Mouse (Mus musculus) megakaryocyte, embryonic 14.5 days (primary cell): Measurements from ENCODE around the gene Wdfy1. TPM values are rescaled to one million over a fixed set of nuclear protein-coding genes. Genes with fewer than 3 reads are reported as not detected.

ENCODE experiments used
- H3K27me3 ChIP-seq: replicated peaks from 2 replicates; pipeline ENCODE3; 2012; ENCODE audit warnings: inconsistent platforms
- H3K36me3 ChIP-seq: replicated peaks from 2 replicates; pipeline ENCODE3; 2012; ENCODE audit warnings: low read length, inconsistent platforms, mixed read lengths
- H3K4me1 ChIP-seq: 2 replicates; pipeline ENCODE4 v1.6.1; 2012; ENCODE audit warnings: inconsistent platforms
- H3K4me3 ChIP-seq: replicated peaks from 2 replicates; pipeline ENCODE3; 2012; ENCODE audit warnings: moderate library complexity, mild to moderate bottlenecking, inconsistent platforms
- H3K9me3 ChIP-seq: 2 replicates; pipeline ENCODE4 v1.6.1; 2012; ENCODE audit warnings: inconsistent platforms
- FLI1 ChIP-seq: IDR thresholded peaks from 2 replicates; pipeline ENCODE4 v1.6.1; 2012; ENCODE audit warnings: low read length, inconsistent platforms, mixed read lengths
- GATA1 ChIP-seq: IDR thresholded peaks from 3 replicates; pipeline ENCODE4 v1.6.1; 2012; ENCODE audit warnings: mixed read lengths, low read length, inconsistent platforms, borderline replicate concordance
- polyA plus RNA-seq: library from polyadenylated mRNA; stranded (reverse); fragments of >175 nt; gene quantifications from 2 replicates; pipeline ENCODE4 v1.2.3, GENCODE M21; 2012; ENCODE audit warnings: low replicate concordance; ENCODE audit not compliant: insufficient read depth

Wdfy1 gene
- polyA plus RNA-seq, 1 experiment = 98.6 TPM

GRCm38 (mm10) chr1:79797084-79797483 lies 21.1 kb upstream of the Wdfy1 start:
- Histone ChIP-seq H3K4me3 (peak overlapping the region; percentile 28), H3K36me3 (peaks cover 87% of the 10 kb centered on the region), H3K4me1 (peaks cover 53% of the 10 kb centered on the region), H3K27me3 (no peaks in the 10 kb centered on the region), H3K9me3 (peaks cover 6% of the 10 kb centered on the region; the same call in 1 of the 2 replicates)
- TF ChIP-seq FLI1 (no peak), GATA1 (no peak)

DNA sequence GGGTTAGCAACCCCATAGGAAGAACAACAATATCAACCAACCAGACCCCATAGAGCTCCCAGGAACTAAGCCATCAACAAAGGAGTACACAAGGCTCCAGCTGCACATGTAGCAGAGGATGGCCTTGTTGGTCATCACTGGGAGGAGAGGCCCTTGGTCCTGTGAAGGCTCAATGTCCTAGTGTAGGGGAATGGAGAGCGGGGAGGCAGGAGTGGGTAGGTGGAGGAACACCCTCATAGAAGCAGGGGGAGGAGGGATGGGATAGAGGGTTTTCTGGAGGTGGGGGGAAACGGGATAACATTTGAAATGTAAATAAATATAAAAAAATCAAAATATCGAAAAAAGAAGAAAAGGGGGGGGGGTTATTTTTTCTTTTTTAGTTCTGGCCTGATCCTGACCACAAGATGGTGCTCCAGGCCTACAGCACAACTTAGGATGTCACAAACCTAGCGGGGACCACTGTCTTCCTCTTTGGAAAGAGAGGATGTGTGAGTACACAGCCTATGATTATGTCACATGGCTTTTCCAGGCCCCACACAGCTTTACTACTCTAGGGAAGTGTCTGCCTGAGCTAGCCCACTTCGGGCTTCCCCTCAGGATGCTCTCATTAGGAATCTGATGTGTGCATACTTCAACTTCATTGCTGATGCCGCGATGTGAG lies 10.5 kb upstream of the Wdfy1 start:
- Histone ChIP-seq H3K4me1 (peaks cover 54% of the 10 kb centered on the region), H3K27me3 (no peaks in the 10 kb centered on the region)
- TF ChIP-seq GATA1 (no peak), FLI1 (no peak)

DNA sequence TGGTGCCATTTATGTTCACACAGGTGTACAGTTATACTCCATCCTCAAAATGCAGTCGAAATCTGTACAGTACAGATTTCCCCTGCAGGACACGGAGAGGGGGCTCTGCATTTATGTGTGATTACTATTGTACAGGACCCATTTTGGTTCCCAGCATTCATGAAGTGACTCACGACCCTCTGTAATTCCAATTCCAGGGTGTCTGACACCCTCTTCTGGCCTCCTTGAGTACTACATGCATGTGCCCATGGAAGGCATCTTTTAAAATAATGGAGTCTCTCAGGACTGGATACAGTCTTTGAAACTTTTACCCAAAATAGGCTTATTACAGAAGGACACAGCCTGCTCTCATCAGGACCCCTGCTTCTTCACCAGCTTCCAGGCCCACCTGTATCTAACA lies 6.5 kb upstream of the Wdfy1 start:
- no peaks in the 10 kb centered on the region for H3K27me3 ChIP-seq
- H3K36me3 ChIP-seq = peaks cover 68% of the 10 kb centered on the region
- H3K9me3 ChIP-seq = 0 out of 2 replicates have a peak, but pooled peaks cover 3% of the 10 kb centered on the region
- no peak overlapping the region for H3K4me3 ChIP-seq
- H3K4me1 ChIP-seq = peaks cover 45% of the 10 kb centered on the region
- TF ChIP-seq FLI1 = no peak
- TF ChIP-seq GATA1 = no peak

More for the DNA sequence above, 10.5 kb upstream of the Wdfy1 start:
- H3K9me3 ChIP-seq = 0 out of 2 replicates have a peak, but pooled peaks cover 3% of the 10 kb centered on the region
- H3K4me3 ChIP-seq = no peak overlapping the region
- H3K36me3 ChIP-seq = peaks cover 28% of the 10 kb centered on the region

DNA sequence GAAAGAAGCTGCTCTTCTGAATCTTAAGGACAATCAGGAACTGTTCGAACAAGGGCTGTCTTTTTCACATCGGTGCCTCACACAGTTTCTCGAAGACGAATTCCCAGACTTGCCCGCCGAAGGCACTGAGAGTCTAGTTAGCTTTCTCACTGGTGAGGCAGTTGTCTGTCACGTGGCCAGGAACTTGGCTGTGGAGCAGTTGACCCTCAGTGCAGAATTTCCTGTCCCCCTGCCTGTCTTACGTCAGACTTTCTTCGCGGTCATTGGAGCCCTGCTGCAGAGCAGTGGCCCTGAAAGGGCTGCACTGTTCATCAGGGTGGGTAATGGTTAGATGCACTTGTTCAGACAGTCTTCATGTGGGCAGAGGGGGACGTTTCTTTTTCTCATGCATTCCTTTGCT lies 2.1 kb upstream of the Wdfy1 start:
- peaks cover 33% of the 10 kb centered on the region for H3K4me1 ChIP-seq
- H3K36me3 ChIP-seq = peaks cover 56% of the 10 kb centered on the region
- H3K9me3 ChIP-seq = 0 out of 2 replicates have a peak, but pooled peaks cover 3% of the 10 kb centered on the region
- no peak for TF ChIP-seq GATA1
- TF ChIP-seq FLI1 = no peak
- no peak overlapping the region for H3K4me3 ChIP-seq
- H3K27me3 ChIP-seq = no peaks in the 10 kb centered on the region

DNA sequence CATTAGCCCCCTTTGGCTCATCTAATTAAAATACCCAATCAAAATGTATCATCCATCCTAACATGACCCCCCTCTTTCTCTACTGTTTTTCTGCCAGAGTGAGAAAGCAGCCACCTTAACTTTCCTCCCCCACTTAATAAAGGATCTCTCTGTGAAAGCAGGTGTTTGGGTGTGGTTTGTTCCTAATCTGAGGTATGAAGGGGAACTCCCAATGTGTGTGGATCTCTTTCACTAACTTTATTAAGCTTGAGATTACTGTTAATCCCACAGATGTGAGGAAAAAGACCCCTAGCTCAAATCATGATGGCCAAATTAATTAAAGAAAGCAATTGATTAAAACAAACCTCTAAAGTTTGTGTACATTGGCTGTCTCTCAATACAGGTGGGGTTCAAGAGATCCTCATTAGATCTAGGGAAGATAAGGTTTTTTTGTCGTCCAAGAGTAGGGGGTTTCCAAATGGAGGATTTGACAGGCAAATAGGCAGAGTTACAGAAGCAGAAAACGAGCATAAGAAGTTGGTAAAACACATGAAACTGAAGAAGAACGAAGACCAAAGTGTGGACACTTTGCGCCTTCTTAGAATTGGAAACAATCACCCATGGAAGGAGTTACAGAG lies 1.7 kb downstream of the Wdfy1 start:
- no peaks in the 10 kb centered on the region for H3K9me3 ChIP-seq
- no peak overlapping the region for H3K4me3 ChIP-seq
- H3K27me3 ChIP-seq = no peaks in the 10 kb centered on the region
- H3K36me3 ChIP-seq = peaks cover 19% of the 10 kb centered on the region
- peaks cover 20% of the 10 kb centered on the region for H3K4me1 ChIP-seq
- TF ChIP-seq FLI1 (no peak), GATA1 (no peak)

DNA sequence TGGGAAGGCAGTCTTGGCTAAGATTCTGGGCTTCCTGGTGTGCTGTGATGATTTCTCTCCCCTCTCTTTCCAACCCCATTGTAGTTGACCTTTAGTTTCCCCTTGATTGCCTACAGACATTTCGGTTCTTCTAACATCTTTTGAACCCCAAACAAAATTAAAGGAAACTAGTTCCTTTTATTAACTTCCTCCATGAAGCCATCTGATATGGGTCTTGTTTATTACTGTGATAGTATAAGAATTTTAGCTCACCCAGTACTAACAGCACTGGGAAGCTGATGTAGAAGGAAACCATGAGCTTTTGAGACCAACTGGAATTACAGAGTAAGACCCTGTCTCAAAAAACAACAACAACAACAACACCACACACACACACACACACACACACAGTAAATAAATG lies 7.7 kb downstream of the Wdfy1 start:
- Histone ChIP-seq H3K4me1 (peaks cover 36% of the 10 kb centered on the region), H3K9me3 (no peaks in the 10 kb centered on the region), H3K36me3 (no peaks in the 10 kb centered on the region), H3K4me3 (no peak overlapping the region), H3K27me3 (no peaks in the 10 kb centered on the region)
- TF ChIP-seq GATA1 (no peak), FLI1 (no peak)

- peaks cover 4% of the 10 kb centered on the region for H3K36me3 ChIP-seq
- TF ChIP-seq FLI1 (no peak), GATA1 (no peak)
- H3K27me3 ChIP-seq = no peaks in the 10 kb centered on the region
- H3K4me1 ChIP-seq = peaks cover 61% of the 10 kb centered on the region
- H3K9me3 ChIP-seq = no peaks in the 10 kb centered on the region
- H3K4me3 ChIP-seq = no peak overlapping the region
These were observed 11.5 kb downstream of the Wdfy1 start for GRCm38 (mm10) chr1:79764483-79764882.

GRCm38 (mm10) chr1:79764031-79764430 lies 11.9 kb downstream of the Wdfy1 start:
- Histone ChIP-seq H3K9me3 (no peaks in the 10 kb centered on the region), H3K27me3 (no peaks in the 10 kb centered on the region), H3K4me1 (peaks cover 66% of the 10 kb centered on the region), H3K4me3 (no peak overlapping the region), H3K36me3 (peaks cover 8% of the 10 kb centered on the region)
- TF ChIP-seq GATA1 = no peak
- TF ChIP-seq FLI1 = no peak

DNA sequence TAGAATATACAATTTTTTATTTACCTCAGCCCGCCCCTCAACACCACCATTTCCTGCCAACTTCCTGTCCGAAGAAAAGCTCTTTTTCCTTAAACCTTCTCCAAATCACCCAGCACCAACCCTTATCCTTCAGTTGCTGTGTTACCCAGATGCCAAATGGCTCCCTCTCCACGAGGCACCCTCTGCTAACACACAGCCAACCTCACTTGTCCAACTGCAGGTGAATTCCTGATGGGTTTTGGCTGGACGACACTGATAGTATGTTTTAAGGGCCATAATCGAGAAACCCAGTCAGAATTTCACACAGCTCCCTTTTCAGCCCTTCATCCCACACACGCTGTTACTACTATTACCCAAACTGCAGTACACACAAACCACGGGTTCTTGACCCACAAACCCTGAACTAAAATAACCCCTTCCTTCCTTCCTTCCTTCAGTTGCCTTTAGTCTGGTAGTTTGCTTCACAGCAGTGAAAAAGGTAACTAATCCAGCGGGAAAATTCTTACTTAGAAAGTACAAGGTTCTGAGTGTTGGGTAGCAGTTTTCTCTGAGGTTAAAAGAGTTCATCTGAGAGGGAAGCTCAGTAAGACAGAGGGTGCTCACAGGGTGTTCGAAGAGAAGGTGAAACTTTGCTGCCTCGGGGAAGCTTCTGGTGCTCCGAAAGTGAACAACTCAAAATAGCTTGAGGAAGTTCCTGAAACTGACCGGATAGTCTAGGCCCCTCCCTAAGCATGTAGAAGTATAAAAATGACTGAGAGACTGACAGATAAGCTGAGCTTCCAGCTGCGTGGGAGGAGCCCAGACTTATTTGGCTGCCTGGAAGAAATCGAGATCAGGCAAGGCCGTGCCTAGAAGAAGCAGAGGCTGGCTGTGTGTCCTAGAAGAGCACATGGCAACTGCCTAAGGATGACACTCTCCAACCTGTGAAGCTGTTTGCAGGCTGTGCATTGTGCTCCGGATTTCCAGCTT lies 13.4 kb downstream of the Wdfy1 start:
- TF ChIP-seq GATA1 (no peak), FLI1 (no peak)
- peak overlapping the region; percentile 97 for H3K4me3 ChIP-seq
- peaks cover 72% of the 10 kb centered on the region for H3K4me1 ChIP-seq
- H3K9me3 ChIP-seq = no peaks in the 10 kb centered on the region
- no peaks in the 10 kb centered on the region for H3K27me3 ChIP-seq
- peaks cover 17% of the 10 kb centered on the region for H3K36me3 ChIP-seq
